Mouse (Mus musculus) neural tube, embryonic 13.5 days (tissue): ENCODE results near the gene Arf3. TPM values are rescaled to one million over a fixed set of nuclear protein-coding genes. Genes with fewer than 3 reads are reported as not detected.

Experiments used
- ATAC-seq: fragments of 200-750 bp; cut with Nextera tagmentation; 2 replicates; pipeline ENCODE4 v1.8.0; 2017; ENCODE audit warnings: low read depth, mild to moderate bottlenecking, moderate TSS enrichment, moderate library complexity
- H3K27ac ChIP-seq: fragments of 300-500 bp; sonication (generic); replicated peaks from 2 replicates; pipeline ENCODE4 v1.5.1; 2015; ENCODE audit warnings: moderate library complexity, mild to moderate bottlenecking, inconsistent platforms
- H3K27me3 ChIP-seq: fragments of 300-500 bp; sonication (generic); 2 replicates; pipeline ENCODE4 v1.6.1; 2015; ENCODE audit warnings: mild to moderate bottlenecking, inconsistent platforms
- H3K36me3 ChIP-seq: fragments of 300-500 bp; sonication (generic); 2 replicates; pipeline ENCODE4 v1.6.1; 2015; ENCODE audit warnings: mild to moderate bottlenecking, inconsistent platforms
- H3K4me1 ChIP-seq: fragments of 300-500 bp; sonication (generic); replicated peaks from 2 replicates; pipeline ENCODE4 v1.6.1; 2015; ENCODE audit warnings: inconsistent platforms
- H3K4me2 ChIP-seq: fragments of 300-500 bp; sonication (generic); 2 replicates; pipeline ENCODE4 v1.6.1; 2015; ENCODE audit warnings: inconsistent platforms, mild to moderate bottlenecking, moderate library complexity
- H3K4me3 ChIP-seq: fragments of 300-500 bp; sonication (generic); 2 replicates; pipeline ENCODE4 v1.5.1; 2015; ENCODE audit warnings: mild to moderate bottlenecking, inconsistent platforms
- H3K9ac ChIP-seq: fragments of 300-500 bp; sonication (generic); 2 replicates; pipeline ENCODE4 v1.6.1; 2015; ENCODE audit warnings: moderate library complexity, mild to moderate bottlenecking, inconsistent platforms
- H3K9me3 ChIP-seq: fragments of 300-500 bp; sonication (generic); 2 replicates; pipeline ENCODE4 v1.6.1; 2016; ENCODE audit warnings: inconsistent platforms
- WGBS: fragments of 180-500 bp; shearing (Covaris S2); methylation state at CpG from one replicate; pipeline ENCODE4 v1.1.7; 2015; 5-methylcytosine and 5-hydroxymethylcytosine counted together
- polyA plus RNA-seq: library from polyadenylated mRNA; unstranded; fragments of >200 nt; fragmentation: Nextera tagmentation; extraction: Ambion mirVana; gene quantifications from 2 replicates; pipeline ENCODE4 v1.2.1, GENCODE M21; 2015

Gene Arf3
- polyA plus RNA-seq, 1 experiment from 2014 or later, result 74.9 TPM

DNA sequence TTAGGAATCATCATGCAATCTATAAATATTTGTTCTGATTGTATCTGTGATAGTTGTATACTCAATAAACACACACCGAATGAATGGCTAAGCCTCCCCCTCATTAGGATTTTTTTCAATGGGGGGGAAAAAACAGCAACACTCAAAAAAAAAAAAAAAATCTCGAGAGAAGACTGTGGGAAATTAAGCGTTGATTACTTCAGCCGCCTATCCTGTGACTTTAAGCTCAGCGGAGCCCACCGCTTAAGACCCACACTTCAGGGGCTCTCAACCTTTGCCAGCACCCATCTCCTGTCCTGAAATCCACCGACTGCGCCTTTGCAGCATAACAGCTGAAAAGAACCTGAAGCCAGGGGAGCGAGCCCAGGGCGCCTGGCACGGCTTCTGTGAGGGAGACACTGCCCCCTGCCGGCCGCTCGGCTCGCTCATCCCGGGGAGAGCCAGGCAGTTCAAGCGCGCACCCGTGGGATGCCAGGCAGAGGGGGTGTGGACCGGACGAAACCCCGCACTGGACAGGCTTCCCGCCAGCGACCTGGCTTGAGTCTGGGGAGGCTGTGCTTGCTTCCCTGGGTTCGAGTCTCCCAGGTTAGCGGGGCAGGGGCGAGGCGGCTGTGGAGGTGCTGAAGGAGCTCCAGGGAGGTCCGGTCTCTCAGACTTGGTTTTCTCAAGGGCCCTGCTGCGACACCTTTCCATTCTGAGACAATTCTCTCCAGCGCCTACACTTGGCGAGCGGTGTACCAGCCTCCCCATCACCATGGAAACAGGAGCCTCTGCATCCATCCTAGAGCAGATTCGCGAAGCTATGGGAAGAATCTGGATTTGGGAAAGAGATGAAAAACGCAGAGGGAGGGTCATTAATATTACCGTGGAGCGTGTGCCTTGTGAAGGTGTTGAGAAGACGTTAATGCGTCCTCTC is 63.6 kb downstream of the Arf3 start:
- Histone ChIP-seq H3K36me3 (no peaks in the 10 kb centered on the region), H3K4me3 (peak overlapping the region; percentile 43), H3K4me2 (peak overlapping the region; percentile 68), H3K9ac (peak overlapping the region; percentile 70), H3K9me3 (no peaks in the 10 kb centered on the region), H3K27ac (no peak overlapping the region), H3K4me1 (peaks cover 12% of the 10 kb centered on the region), H3K27me3 (peaks cover 47% of the 10 kb centered on the region)
- ATAC-seq, result peak; percentile 91
- 6% methylated on average over 40 of the region's 40 CpGs for WGBS

DNA sequence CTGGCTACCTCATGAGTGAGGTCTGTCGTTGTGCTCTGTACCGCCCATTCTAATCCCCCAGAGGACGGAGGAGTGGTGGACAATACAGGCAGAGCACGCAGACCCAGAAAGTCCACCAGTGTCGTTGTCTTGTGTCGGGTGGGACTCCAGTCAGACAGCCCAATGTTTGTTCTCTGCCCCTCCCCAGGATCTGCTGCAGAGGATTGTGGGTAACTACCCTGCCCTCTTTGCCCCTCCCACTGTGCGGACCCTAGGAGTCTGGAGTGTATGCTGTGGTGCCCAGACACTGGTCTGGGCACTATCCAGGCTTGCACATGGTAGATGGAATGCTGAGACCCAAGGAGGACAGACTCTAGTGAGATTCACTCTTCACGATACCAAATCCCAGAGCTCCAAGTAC is 66.8 kb downstream of the Arf3 start:
- Histone ChIP-seq H3K27me3 (peaks cover 19% of the 10 kb centered on the region), H3K9ac (no peak overlapping the region), H3K4me2 (no peak overlapping the region), H3K4me3 (no peak overlapping the region), H3K9me3 (no peaks in the 10 kb centered on the region), H3K4me1 (peaks cover 22% of the 10 kb centered on the region), H3K27ac (no peak overlapping the region), H3K36me3 (no peaks in the 10 kb centered on the region)
- no peak for ATAC-seq
- 43% methylated on average over 8 of the region's 8 CpGs for WGBS

DNA sequence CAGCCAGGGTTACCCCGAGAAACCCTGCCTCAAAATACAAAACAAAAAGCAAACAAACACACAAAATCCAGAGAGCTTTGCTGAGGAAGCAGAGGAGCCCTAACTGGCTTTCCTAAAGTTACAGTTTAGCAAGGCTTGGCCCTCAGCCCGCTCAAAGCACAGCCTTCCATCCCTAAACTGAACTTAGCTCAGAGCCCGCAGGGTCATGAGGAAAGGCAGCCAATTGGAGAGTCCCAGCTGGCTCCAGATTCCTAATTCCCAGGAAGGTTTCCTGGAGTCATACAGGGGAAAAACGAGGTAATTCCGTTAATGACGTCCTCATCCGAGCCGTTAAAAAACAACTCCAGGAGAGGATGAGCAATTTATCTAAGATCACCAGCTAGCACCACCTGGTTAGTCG is 67.3 kb downstream of the Arf3 start:
- 33% methylated on average over 9 of the region's 9 CpGs for WGBS
- Histone ChIP-seq H3K4me2 (no peak overlapping the region), H3K36me3 (no peaks in the 10 kb centered on the region), H3K4me1 (peaks cover 26% of the 10 kb centered on the region), H3K27me3 (peaks cover 14% of the 10 kb centered on the region), H3K27ac (no peak overlapping the region), H3K9ac (no peak overlapping the region), H3K4me3 (no peak overlapping the region), H3K9me3 (no peaks in the 10 kb centered on the region)
- no peak for ATAC-seq

DNA sequence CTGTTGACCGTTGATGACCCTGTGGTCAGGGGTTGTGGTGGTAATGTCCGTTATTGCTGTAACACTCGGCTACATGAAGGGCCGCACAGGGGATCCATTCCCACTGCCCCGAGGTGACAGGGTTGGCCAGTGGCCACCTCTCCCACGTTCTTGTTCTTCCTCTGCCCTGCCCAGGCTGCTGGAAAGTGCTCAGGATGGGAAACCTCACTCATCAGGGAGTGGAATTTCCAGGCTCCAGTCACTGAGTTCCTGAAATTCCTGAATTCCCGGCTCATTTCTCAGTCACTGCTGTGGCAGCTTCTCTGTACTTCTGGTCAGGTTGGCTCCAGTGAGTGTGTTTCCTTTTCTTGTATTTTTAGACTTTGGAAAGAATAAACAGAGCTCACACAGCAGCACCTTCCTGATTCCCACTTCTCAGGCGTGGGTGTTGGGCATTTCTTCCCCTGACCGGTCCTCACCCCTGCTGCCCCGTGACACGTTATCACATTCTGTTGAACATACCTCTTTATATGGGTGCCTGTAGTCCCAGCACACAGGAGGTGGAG is 70.8 kb downstream of the Arf3 start:
- H3K4me3 ChIP-seq, result no peak overlapping the region
- no peak overlapping the region for H3K9ac ChIP-seq
- no peaks in the 10 kb centered on the region for H3K36me3 ChIP-seq
- no peak overlapping the region for H3K27ac ChIP-seq
- WGBS, result 54% methylated on average over 11 of the region's 11 CpGs
- peaks cover 16% of the 10 kb centered on the region for H3K4me1 ChIP-seq
- no peak overlapping the region for H3K4me2 ChIP-seq
- no peak for ATAC-seq
- H3K27me3 ChIP-seq, result 0 out of 2 replicates have a peak, but pooled peaks cover 3% of the 10 kb centered on the region
- H3K9me3 ChIP-seq, result no peaks in the 10 kb centered on the region

DNA sequence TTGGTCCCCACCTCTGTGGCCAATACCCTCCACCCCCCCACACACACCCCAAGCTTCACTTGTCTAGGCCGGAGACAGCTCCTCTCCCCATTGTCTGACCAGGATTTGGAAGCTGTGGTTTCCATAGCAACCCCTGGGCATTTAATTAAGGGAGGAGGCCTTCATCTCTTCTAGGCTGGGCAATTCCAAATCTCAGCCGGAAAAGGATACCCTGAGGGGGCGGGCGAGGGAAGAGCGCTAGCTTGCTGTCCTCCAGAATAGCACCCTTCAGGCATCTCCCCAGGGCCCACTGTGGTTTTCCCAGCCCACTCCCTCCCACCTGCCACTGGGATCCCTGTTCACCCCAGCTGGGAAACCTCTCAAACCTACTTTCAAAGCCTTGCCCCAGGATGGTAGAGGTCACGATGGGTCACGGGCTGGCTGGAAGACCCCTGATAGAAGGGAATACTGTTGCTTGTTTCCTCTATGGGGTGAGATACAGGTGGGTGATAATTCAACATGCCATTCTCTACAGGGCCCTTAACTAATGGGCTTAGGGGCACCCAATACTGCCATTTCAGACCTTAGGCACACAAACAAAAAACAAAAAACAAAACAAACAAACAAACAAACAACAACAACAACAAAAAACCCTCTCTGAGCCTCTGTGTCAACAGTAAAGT is 71.4 kb downstream of the Arf3 start:
- peak; percentile 65 for ATAC-seq
- Histone ChIP-seq H3K4me2 (peak overlapping the region; percentile 9; the same call in 1 of the 2 replicates), H3K4me3 (no peak overlapping the region), H3K4me1 (peaks cover 16% of the 10 kb centered on the region), H3K27me3 (0 out of 2 replicates have a peak, but pooled peaks cover 3% of the 10 kb centered on the region), H3K9ac (no peak overlapping the region), H3K9me3 (no peaks in the 10 kb centered on the region), H3K36me3 (no peaks in the 10 kb centered on the region), H3K27ac (no peak overlapping the region)
- 9% methylated on average over 7 of the region's 7 CpGs for WGBS

DNA sequence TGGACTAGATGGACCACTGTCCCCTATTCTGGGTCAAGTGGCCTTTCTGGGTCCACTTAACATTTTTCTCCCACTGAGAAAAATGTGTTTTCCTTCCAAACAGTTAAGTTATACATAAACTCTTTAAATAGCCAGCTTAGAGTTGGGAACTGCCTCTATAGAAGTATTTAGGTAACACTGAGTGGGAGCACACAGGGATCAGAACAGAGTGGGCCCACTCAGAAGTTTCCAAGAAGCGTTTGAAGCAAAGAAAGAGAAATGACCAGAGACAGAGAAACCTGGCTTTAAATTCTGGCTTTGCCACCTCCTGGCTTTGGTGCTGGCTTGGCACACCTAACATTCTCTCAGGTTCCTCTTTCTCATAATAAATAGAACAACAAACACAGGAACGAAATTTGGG is 73.3 kb downstream of the Arf3 start:
- no peak for ATAC-seq
- Histone ChIP-seq H3K27me3 (no peaks in the 10 kb centered on the region), H3K4me2 (no peak overlapping the region), H3K4me1 (peaks cover 16% of the 10 kb centered on the region), H3K9me3 (no peaks in the 10 kb centered on the region), H3K4me3 (no peak overlapping the region), H3K9ac (no peak overlapping the region), H3K36me3 (no peaks in the 10 kb centered on the region), H3K27ac (no peak overlapping the region)
- WGBS, result 86% methylated on average over 2 of the region's 2 CpGs

Other genes with a start within 250 kb of the Arf3 start
- gene Kansl2, start 228.9 kb downstream of the Arf3 start, polyA plus RNA-seq, result 132 and 147 TPM in 2 replicates
- gene Ccnt1, start 192.3 kb downstream of the Arf3 start, polyA plus RNA-seq, result 68.7 and 76.3 TPM in 2 replicates
- gene 4930415O20Rik, start 192.2 kb downstream of the Arf3 start, polyA plus RNA-seq, result not detected in 2 replicates
- gene Adcy6, start 153.1 kb downstream of the Arf3 start, polyA plus RNA-seq, result 10.4 and 10.7 TPM in 2 replicates
- 124 and 137 TPM in 2 replicates for gene Cacnb3, start 132.4 kb downstream of the Arf3 start, polyA plus RNA-seq
- gene Ddx23, start 100.3 kb downstream of the Arf3 start, polyA plus RNA-seq, result 20.5 and 21.7 TPM in 2 replicates
- gene Rnd1, start 85.8 kb downstream of the Arf3 start, polyA plus RNA-seq, result 6.2 and 7.4 TPM in 2 replicates
- gene Ccdc65, start 55.0 kb downstream of the Arf3 start, polyA plus RNA-seq, result 2.2 and 4.1 TPM in 2 replicates
- 8.1 and 10.9 TPM in 2 replicates for gene Fkbp11, start 35.0 kb downstream of the Arf3 start, polyA plus RNA-seq
- not detected in 2 replicates for gene Wnt10b, start 14.9 kb upstream of the Arf3 start, polyA plus RNA-seq
- gene Wnt1, start 26.6 kb upstream of the Arf3 start, polyA plus RNA-seq, result 3.6 and 3.9 TPM in 2 replicates
- gene Ddn, start 46.3 kb upstream of the Arf3 start, polyA plus RNA-seq, result 0.50 TPM in 2 replicates
- 71.8 and 79.4 TPM in 2 replicates for gene Prkag1, start 68.3 kb upstream of the Arf3 start, polyA plus RNA-seq
- gene Kmt2d, start 108.0 kb upstream of the Arf3 start, polyA plus RNA-seq, result 9.7 and 10.8 TPM in 2 replicates
- 27.8 and 33.3 TPM in 2 replicates for gene Rhebl1, start 131.3 kb upstream of the Arf3 start, polyA plus RNA-seq
- gene Dhh, start 135.3 kb upstream of the Arf3 start, polyA plus RNA-seq, result 3.1 and 4.3 TPM in 2 replicates
- gene Lmbr1l, start 155.0 kb upstream of the Arf3 start, polyA plus RNA-seq, result 34.9 and 39.0 TPM in 2 replicates
- 1,062 and 1,121 TPM in 2 replicates for gene Tuba1b, start 171.4 kb upstream of the Arf3 start, polyA plus RNA-seq
- not detected in 2 replicates for gene Gm49450, start 190.3 kb upstream of the Arf3 start, polyA plus RNA-seq
- 13,124 and 14,228 TPM in 2 replicates for gene Tuba1a, start 190.5 kb upstream of the Arf3 start, polyA plus RNA-seq